Mouse (Mus musculus): ENCODE measurements around the gene Myh3. TPM values are rescaled to one million over a fixed set of nuclear protein-coding genes. Genes with fewer than 3 reads are reported as not detected.

Gene Myh3
- polyA plus RNA-seq, 1 experiment from 2014 or later: 0.07 TPM

GRCm38 (mm10) chr11:67105689-67106088, 27.6 kb downstream of the Myh3 start:
- no peak overlapping the region for H3K9ac ChIP-seq (replicated peaks; ENCODE audit: low read depth)

GRCm38 (mm10) chr11:67106973-67107372, 28.9 kb downstream of the Myh3 start:
- Histone ChIP-seq H3K9me3 (ENCODE audit: low read length) (no peaks in the 10 kb centered on the region), H3K4me1 (ENCODE audit: insufficient read depth, low read depth, low read length) (no peaks in the 10 kb centered on the region), H3K36me3 (ENCODE audit: insufficient read depth, low read length) (no peaks in the 10 kb centered on the region), H3K27ac (ENCODE audit: low read length) (no peak overlapping the region), H3K4me2 (replicated peaks; ENCODE audit: low read depth, low read length) (no peak overlapping the region), H3K4me3 (ENCODE audit: low read depth, low read length) (no peak overlapping the region), H3K27me3 (replicated peaks; ENCODE audit: insufficient read depth, low read length) (no peaks in the 10 kb centered on the region), H3K9ac (replicated peaks; ENCODE audit: low read depth) (no peak overlapping the region)
- TF ChIP-seq CTCF (IDR thresholded peaks at IDR 0.05) (no peak), EP300 (IDR thresholded peaks at IDR 0.05) (no peak)
- ATAC-seq (no peak), DNase-seq (ENCODE audit: low spot score) (no peak)
- WGBS: 88% methylated on average over 10 of the region's 10 CpGs

More at GRCm38 (mm10) chr11:67105689-67106088, 27.6 kb downstream of the Myh3 start:
- Histone ChIP-seq H3K36me3 (ENCODE audit: insufficient read depth, low read length) (no peaks in the 10 kb centered on the region), H3K4me2 (replicated peaks; ENCODE audit: low read depth, low read length) (no peak overlapping the region), H3K9me3 (ENCODE audit: low read length) (no peaks in the 10 kb centered on the region), H3K4me3 (ENCODE audit: low read depth, low read length) (no peak overlapping the region), H3K4me1 (ENCODE audit: insufficient read depth, low read depth, low read length) (no peaks in the 10 kb centered on the region), H3K27me3 (replicated peaks; ENCODE audit: insufficient read depth, low read length) (no peaks in the 10 kb centered on the region), H3K27ac (ENCODE audit: low read length) (no peak overlapping the region)
- DNase-seq (ENCODE audit: low spot score) (no peak), ATAC-seq (no peak)
- 53% methylated on average over 4 of the region's 4 CpGs for WGBS
- TF ChIP-seq EP300 (IDR thresholded peaks at IDR 0.05) (no peak), CTCF (IDR thresholded peaks at IDR 0.05) (no peak)

GRCm38 (mm10) chr11:67110168-67110948, 32.3 kb downstream of the Myh3 start:
- no peak overlapping the region for H3K27ac ChIP-seq (ENCODE audit: low read length)
- WGBS: 35% methylated on average over 5 of the region's 5 CpGs
- peak; percentile 28; the same call in 1 of the 2 replicates for ATAC-seq
- H3K4me3 ChIP-seq (ENCODE audit: low read depth, low read length): no peak overlapping the region
- no peaks in the 10 kb centered on the region for H3K9me3 ChIP-seq (ENCODE audit: low read length)
- TF ChIP-seq EP300 (IDR thresholded peaks at IDR 0.05): no peak
- peak; percentile 90 for TF ChIP-seq CTCF (IDR thresholded peaks at IDR 0.05)
- no peaks in the 10 kb centered on the region for H3K36me3 ChIP-seq (ENCODE audit: insufficient read depth, low read length)
- H3K9ac ChIP-seq (replicated peaks; ENCODE audit: low read depth): no peak overlapping the region
- no peak overlapping the region for H3K4me2 ChIP-seq (replicated peaks; ENCODE audit: low read depth, low read length)
- no peaks in the 10 kb centered on the region for H3K4me1 ChIP-seq (ENCODE audit: insufficient read depth, low read depth, low read length)
- H3K27me3 ChIP-seq (replicated peaks; ENCODE audit: insufficient read depth, low read length): no peaks in the 10 kb centered on the region
- DNase-seq (ENCODE audit: low spot score): peak; percentile 68

GRCm38 (mm10) chr11:67112019-67112850, 34.1 kb downstream of the Myh3 start:
- Histone ChIP-seq H3K4me1 (ENCODE audit: insufficient read depth, low read depth, low read length) (no peaks in the 10 kb centered on the region), H3K27ac (ENCODE audit: low read length) (no peak overlapping the region), H3K4me3 (ENCODE audit: low read depth, low read length) (no peak overlapping the region), H3K27me3 (replicated peaks; ENCODE audit: insufficient read depth, low read length) (no peaks in the 10 kb centered on the region), H3K9ac (replicated peaks; ENCODE audit: low read depth) (no peak overlapping the region), H3K9me3 (ENCODE audit: low read length) (no peaks in the 10 kb centered on the region), H3K4me2 (replicated peaks; ENCODE audit: low read depth, low read length) (no peak overlapping the region), H3K36me3 (ENCODE audit: insufficient read depth, low read length) (no peaks in the 10 kb centered on the region)
- TF ChIP-seq EP300 (IDR thresholded peaks at IDR 0.05) (no peak), CTCF (IDR thresholded peaks at IDR 0.05) (peak; percentile 83)
- peak; percentile 75 for DNase-seq (ENCODE audit: low spot score)
- WGBS: 26% methylated on average over 11 of the region's 11 CpGs
- no peak for ATAC-seq

GRCm38 (mm10) chr11:67112851-67113202, 34.7 kb downstream of the Myh3 start:
- H3K27me3 ChIP-seq (replicated peaks; ENCODE audit: insufficient read depth, low read length): no peaks in the 10 kb centered on the region
- DNase-seq (ENCODE audit: low spot score): peak; percentile 59
- no peak overlapping the region for H3K4me2 ChIP-seq (replicated peaks; ENCODE audit: low read depth, low read length)
- no peak overlapping the region for H3K27ac ChIP-seq (ENCODE audit: low read length)
- no peaks in the 10 kb centered on the region for H3K36me3 ChIP-seq (ENCODE audit: insufficient read depth, low read length)
- H3K9ac ChIP-seq (replicated peaks; ENCODE audit: low read depth): no peak overlapping the region
- WGBS: 40% methylated on average over 11 of the region's 11 CpGs
- H3K9me3 ChIP-seq (ENCODE audit: low read length): no peaks in the 10 kb centered on the region
- TF ChIP-seq EP300 (IDR thresholded peaks at IDR 0.05) (no peak), CTCF (IDR thresholded peaks at IDR 0.05) (peak; percentile 88)
- no peaks in the 10 kb centered on the region for H3K4me1 ChIP-seq (ENCODE audit: insufficient read depth, low read depth, low read length)
- no peak overlapping the region for H3K4me3 ChIP-seq (ENCODE audit: low read depth, low read length)
- no peak for ATAC-seq

- 89% methylated on average over 6 of the region's 6 CpGs for WGBS
- H3K36me3 ChIP-seq (ENCODE audit: insufficient read depth, low read length): no peaks in the 10 kb centered on the region
- no peak overlapping the region for H3K27ac ChIP-seq (ENCODE audit: low read length)
- no peaks in the 10 kb centered on the region for H3K27me3 ChIP-seq (replicated peaks; ENCODE audit: insufficient read depth, low read length)
- H3K4me3 ChIP-seq (ENCODE audit: low read depth, low read length): no peak overlapping the region
- TF ChIP-seq CTCF (IDR thresholded peaks at IDR 0.05) (no peak), EP300 (IDR thresholded peaks at IDR 0.05) (no peak)
- H3K9me3 ChIP-seq (ENCODE audit: low read length): no peaks in the 10 kb centered on the region
- no peaks in the 10 kb centered on the region for H3K4me1 ChIP-seq (ENCODE audit: insufficient read depth, low read depth, low read length)
- no peak for DNase-seq (ENCODE audit: low spot score)
- H3K4me2 ChIP-seq (replicated peaks; ENCODE audit: low read depth, low read length): no peak overlapping the region
- no peak for ATAC-seq
- H3K9ac ChIP-seq (replicated peaks; ENCODE audit: low read depth): no peak overlapping the region
Measured at GRCm38 (mm10) chr11:67113381-67113780, 35.3 kb downstream of the Myh3 start.
